Mouse (Mus musculus) left cerebral cortex, postnatal 36 days (tissue): Measurements from ENCODE around the gene Osbp2. TPM values are rescaled to one million over a fixed set of nuclear protein-coding genes. Genes with fewer than 3 reads are reported as not detected.

Experiments used
- DNase-seq, 2 experiments: peaks; one replicate each; pipeline ENCODE4 v3.0.0; 2021 to 2022; ENCODE audit warnings: low spot score in 2 of 2, mixed read lengths in 1 of 2
- intact Hi-C: fragments of 180-260 bp; cut with DNase I; formaldehyde crosslinking; loops from one replicate; pipeline ENCODE4 v1.15.1; 2025
- total RNA-seq, 2 experiments: library from RNA; stranded (reverse); gene quantifications; 2 replicates each; pipeline ENCODE4 v1.2.3; 2021

The Osbp2 gene
- total RNA-seq, 2 experiments from 2014 or later: 128 to 164 TPM

- DNase-seq: no peak
- intact Hi-C loops: no loop called here
These were observed 15.0 kb upstream of the Osbp2 start for GRCm38 (mm10) chr11:3878660-3879059.

GRCm38 (mm10) chr11:3876419-3876818 is 12.7 kb upstream of the Osbp2 start:
- no peak for DNase-seq
- intact Hi-C loops: no loop called here

- no peak for DNase-seq
- intact Hi-C loops: loop anchor here (5.0 kb wide), 1 partner anchor 47 kb away; no protein-coding TSS in a partner anchor
These were observed 640 bp upstream of the Osbp2 start for GRCm38 (mm10) chr11:3864343-3864742.

DNA sequence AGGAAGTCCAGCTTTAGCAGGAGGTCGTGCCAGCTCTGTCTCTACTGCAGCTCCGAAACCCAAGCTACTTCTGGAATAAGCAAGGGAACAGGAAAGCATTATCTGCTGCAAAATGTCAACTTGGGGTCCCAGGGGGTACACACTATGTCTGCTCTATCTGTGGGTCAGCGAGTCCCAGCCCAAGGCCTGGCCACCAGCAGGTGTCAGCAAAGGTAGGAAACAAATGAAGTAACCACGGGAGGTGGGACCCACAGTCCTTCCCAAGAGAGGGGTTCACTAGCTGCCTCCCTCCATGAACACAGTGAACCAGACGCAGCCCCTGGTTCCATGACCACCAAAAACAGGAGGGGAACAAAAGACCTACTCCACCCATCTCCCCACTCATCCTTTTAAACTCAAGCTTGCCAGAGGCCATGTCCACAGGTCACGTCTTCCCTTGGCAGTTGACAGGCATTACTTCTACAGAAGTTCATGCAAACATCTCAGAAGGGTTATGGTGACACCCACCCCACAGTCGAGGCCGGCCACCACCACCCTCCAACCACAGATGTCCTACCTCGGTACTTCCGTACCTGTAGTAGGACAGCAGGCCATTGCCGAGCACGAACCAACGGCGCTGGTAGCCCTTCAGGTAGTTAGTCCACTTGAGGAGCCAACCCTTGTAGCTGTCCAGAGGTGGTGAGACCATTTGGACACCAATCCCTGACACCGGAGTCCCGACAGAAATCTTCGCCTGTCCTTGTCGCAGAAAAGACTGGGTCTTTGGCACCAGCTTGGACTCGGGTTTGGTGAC is 846 bp downstream of the Osbp2 start:
- no peak for DNase-seq
- intact Hi-C loops: loop anchor here (5.0 kb wide), 1 partner anchor 46 kb away; no protein-coding TSS in a partner anchor

- intact Hi-C loops: loop anchor here (5.0 kb wide), 1 partner anchor 43 kb away; no protein-coding TSS in a partner anchor
- DNase-seq: no peak
These were observed 3.3 kb downstream of the Osbp2 start for GRCm38 (mm10) chr11:3860361-3860760.

DNA sequence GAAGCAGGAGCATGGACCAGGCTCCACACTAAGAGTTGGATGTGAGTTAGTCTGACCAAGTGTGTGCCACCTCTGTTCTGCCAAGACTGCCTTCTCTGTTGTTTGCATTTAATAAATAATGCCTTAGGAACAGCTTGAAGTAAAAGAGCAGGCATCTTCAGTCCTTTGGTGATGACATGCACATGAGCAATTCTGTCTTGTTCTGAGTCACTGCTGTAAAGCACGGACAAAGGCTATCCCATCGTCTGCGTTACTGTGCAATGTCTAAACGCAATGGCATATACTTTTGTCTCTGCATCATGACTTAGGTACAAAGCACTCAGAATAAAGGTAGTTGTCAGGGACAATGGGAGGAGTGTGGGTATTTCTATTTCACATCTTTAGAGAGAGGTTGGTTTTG is 3.9 kb downstream of the Osbp2 start:
- intact Hi-C loops: loop anchor here (5.0 kb wide), 1 partner anchor 42 kb away; no protein-coding TSS in a partner anchor
- DNase-seq: no peak

- intact Hi-C loops: no loop called here
- no peak for DNase-seq
These were observed 5.8 kb downstream of the Osbp2 start for GRCm38 (mm10) chr11:3857902-3858301.

DNA sequence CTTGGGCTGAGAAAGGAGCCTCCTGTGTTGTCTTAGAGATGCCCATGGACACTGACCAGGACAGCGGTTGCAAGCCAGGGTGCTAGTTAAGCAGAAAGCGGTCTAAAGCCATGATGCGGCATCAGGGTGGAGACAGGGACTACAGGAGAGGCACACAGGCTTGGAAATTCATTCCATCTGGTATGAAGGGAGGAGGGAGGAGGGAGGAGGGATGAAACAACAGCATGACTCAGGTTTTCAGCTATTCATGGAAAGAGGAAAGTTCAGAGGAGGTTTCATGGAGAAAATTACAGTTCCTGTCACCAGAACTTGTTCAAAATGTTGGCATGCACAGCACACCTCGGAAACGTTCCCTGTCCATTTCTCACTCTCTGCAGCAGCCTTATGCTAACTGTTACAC is 7.9 kb downstream of the Osbp2 start:
- no peak for DNase-seq
- intact Hi-C loops: loop anchor here (2.0 kb wide), 1 partner anchor 23 kb away; no protein-coding TSS in a partner anchor

GRCm38 (mm10) chr11:3854156-3854555 is 9.5 kb downstream of the Osbp2 start:
- intact Hi-C loops: loop anchor here (2.0 kb wide), 1 partner anchor 21 kb away; no protein-coding TSS in a partner anchor
- DNase-seq: no peak

- peak; percentile 76 to 81 for DNase-seq
- intact Hi-C loops: loop anchor here (2.0 kb wide), 1 partner anchor 21 kb away; no protein-coding TSS in a partner anchor
These were observed 10.1 kb downstream of the Osbp2 start for GRCm38 (mm10) chr11:3853481-3854034.

DNA sequence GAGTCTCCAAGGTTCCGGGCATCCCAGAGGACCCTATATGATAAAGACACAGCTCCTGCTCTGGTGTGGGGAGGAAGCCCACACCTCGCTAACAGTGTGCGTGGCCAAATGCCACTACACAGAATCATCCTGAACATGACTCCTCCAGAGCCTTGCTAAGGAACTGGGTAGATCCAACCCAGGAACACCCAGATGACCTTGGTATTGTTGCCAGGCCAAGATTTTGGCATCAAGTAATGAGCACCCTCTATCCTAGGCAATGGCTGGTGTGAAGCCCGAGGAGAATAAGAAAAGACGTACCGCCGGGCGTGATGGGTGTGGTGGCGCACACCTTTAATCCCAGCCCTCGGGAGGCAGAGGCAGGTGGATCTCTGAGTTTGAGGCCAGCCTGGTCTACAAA is 10.7 kb downstream of the Osbp2 start:
- DNase-seq: no peak
- intact Hi-C loops: no loop called here

GRCm38 (mm10) chr11:3851872-3852271 is 11.8 kb downstream of the Osbp2 start:
- intact Hi-C loops: no loop called here
- no peak for DNase-seq

DNA sequence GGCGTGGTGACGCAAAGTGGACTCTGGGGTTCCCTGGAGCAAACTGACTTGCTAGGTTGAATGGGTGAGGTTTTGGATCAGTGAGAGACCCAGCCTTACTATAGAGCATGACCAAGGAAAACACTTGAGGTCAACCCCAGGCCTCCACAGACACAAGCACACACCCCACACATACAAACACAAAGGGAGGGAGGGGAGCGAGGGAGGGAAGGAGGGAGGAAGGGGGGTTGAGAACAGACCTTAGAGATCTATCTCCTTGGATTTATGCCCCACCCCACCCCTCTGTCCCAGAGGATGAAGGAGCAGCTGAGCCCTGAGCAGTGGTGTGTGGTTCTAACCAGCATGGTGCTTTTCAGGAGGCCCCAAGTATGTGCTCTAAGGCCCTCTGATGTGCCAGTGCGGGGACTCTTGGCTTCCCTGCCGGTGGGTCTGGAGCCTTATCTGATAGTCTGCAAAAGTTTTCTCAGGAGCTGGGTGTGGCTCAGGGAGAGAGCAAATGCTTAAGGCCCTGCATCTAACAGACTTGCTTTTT is 12.9 kb downstream of the Osbp2 start:
- intact Hi-C loops: no loop called here
- no peak for DNase-seq

GRCm38 (mm10) chr11:3850315-3850614 is 13.4 kb downstream of the Osbp2 start:
- DNase-seq: peak; percentile 62
- intact Hi-C loops: no loop called here

DNA sequence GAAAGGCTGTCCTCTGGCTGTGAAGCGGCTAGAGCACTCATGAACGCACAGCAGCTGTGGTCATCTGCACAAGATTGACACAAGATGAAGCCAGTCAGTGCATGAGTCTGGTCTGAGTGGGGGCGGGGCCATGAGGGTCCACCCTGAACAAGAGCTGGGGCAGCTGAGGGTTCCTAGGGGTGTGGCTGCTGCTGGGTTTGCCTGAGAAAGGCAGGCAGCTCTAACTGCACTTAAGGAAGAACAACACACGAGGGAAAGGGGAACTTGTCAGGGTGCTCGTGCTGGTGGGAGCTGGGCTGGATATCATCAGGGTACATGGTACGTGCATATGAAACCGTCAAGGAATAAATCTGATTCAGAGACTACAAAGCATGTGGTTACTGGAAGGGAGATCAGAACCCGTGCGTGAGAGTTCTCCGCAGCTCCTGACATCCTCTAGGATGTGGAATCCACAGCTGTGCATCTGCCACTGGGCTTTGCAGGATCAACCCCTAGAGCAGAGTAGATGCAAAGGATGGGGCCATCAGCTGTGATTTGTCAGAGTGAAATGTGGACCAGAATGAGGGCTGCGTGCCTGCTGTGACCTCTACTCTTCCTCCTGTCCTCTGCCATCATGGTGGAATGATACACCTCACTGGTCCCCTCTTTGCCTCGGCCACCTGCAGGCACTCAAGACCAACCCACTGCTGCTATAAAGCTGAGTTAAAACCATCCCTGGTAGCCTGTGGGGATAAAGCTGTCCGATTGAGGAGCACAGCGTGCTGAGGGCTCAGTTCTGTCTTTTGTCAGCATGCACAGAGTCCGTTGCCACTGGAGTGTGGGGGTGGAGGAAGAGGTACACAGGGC is 14.0 kb downstream of the Osbp2 start:
- DNase-seq: no peak
- intact Hi-C loops: no loop called here

- intact Hi-C loops: no loop called here
These were observed 17.4 kb downstream of the Osbp2 start for GRCm38 (mm10) chr11:3846351-3846750.

DNA sequence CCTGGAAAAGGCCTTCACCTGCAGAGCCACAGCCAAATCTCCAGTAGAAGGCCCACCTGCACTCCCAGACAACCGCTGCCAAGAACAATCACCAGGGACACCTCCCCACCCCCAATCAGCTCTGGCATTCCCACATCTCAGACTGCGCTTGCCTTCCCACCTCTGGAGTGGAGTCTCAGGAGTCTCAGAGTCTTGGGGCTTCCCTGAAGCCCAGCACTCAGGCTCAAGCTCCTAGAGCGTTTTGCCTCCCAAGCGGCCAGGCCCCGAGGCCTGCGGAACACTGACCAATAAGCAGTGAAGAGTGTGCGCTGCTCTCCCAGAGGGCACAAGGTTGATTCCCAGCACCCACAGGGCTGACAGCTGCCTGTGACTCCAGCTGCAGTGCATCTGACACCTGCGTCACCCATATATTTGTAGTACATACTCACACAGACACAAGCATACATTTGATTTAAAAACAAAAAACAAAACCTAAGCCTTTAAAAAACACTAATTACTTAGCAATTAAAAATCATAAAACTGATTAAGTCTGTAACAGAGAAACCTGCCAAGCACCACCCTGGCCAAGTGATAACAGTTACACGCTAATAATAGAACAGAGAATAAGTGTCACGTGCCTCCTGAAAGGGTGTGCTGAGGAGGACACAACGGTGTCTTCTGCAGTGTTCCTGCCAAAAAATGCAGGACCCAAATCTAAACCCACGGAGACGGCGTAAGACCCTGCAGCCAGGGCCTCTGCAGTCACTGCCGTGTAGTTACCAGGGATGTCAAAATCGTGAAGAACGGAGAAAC is 19.6 kb downstream of the Osbp2 start:
- intact Hi-C loops: no loop called here
- DNase-seq: no peak

More at GRCm38 (mm10) chr11:3846351-3846750, 17.4 kb downstream of the Osbp2 start:
- no peak for DNase-seq

DNA sequence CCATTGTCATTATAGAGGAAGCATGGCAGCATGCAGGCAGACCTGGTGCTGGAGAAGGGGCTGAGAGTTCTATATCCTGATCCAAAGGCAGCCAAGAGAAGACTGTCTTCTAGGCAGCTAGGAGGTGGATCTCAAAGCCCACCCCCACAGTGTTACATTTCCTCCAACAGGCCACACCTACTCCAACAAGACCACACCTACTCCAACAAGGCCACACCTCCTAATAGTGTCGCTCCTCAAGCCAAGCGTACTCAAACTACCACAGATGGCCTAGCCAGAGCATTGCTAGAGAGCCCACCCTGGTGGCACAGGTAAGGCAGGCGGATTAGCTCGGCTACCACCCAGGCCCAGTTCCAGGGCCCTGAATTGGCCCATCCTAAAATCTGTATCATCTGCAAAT is 28.4 kb downstream of the Osbp2 start:
- no peak for DNase-seq
- intact Hi-C loops: no loop called here

- intact Hi-C loops: loop anchor here (5.0 kb wide), 1 partner anchor 78 kb away; the partner anchor contains the start of gene Slc35e4
- no peak for DNase-seq
These were observed 29.1 kb downstream of the Osbp2 start for GRCm38 (mm10) chr11:3834421-3835098.
